Mouse (Mus musculus): ENCODE results near the gene Atp8b4. TPM values are rescaled to one million over a fixed set of nuclear protein-coding genes. Genes with fewer than 3 reads are reported as not detected.

The Atp8b4 gene
- polyA plus RNA-seq, 1 experiment from 2014 or later, result 0.12 TPM

DNA sequence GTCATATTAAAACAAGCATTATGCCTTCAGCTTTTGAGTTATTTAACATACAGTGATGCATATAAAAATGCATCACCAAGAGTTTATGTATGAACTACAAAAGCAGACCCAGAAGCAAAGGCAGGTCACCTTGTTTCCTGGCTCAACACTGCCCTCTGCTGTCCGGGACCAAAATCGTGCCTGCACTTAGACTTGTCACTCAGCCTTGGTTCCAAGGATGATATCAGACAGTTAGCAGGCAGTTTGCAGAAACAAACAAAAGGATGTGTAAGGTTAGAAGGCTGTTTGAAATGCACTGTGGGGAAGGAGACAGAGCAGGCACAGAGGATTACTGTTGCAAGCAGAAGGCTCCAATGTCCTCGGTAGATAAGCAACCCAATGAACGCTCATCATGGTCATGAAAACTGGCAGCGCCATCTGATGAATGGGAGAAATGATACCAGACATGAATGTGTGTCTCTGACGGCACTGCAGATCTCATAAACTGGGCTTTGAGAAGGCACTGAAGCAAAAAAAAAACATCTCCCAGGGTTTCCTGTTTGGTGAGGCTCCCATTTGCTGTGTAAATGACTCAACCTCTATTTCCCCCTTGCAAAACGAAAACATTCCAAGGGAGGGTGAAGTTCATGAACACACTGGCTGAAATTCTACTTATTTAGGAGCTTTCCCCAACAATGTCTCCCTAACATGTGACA lies 137.3 kb downstream of the Atp8b4 start:
- H3K27me3 ChIP-seq (replicated peaks; ENCODE audit: control insufficient read depth, insufficient read depth, low read length), result no peaks in the 10 kb centered on the region
- no peak for ATAC-seq
- H3K4me3 ChIP-seq (ENCODE audit: low read depth, low read length), result no peak overlapping the region
- peak; percentile 93 for TF ChIP-seq CTCF (IDR thresholded peaks at IDR 0.05; ENCODE audit: low read depth)
- WGBS, result 48% methylated on average over 7 of the region's 7 CpGs
- H3K9ac ChIP-seq (ENCODE audit: low read depth, low read length), result no peak overlapping the region
- no peaks in the 10 kb centered on the region for H3K4me1 ChIP-seq (replicated peaks; ENCODE audit: control insufficient read depth, insufficient read depth, low read length)
- no peak overlapping the region for H3K4me2 ChIP-seq (replicated peaks; ENCODE audit: low read depth)
- no peak overlapping the region for H3K27ac ChIP-seq (ENCODE audit: low read depth, low read length)
- H3K36me3 ChIP-seq (ENCODE audit: control insufficient read depth, insufficient read depth), result no peaks in the 10 kb centered on the region
- H3K9me3 ChIP-seq (ENCODE audit: control insufficient read depth), result no peaks in the 10 kb centered on the region

DNA sequence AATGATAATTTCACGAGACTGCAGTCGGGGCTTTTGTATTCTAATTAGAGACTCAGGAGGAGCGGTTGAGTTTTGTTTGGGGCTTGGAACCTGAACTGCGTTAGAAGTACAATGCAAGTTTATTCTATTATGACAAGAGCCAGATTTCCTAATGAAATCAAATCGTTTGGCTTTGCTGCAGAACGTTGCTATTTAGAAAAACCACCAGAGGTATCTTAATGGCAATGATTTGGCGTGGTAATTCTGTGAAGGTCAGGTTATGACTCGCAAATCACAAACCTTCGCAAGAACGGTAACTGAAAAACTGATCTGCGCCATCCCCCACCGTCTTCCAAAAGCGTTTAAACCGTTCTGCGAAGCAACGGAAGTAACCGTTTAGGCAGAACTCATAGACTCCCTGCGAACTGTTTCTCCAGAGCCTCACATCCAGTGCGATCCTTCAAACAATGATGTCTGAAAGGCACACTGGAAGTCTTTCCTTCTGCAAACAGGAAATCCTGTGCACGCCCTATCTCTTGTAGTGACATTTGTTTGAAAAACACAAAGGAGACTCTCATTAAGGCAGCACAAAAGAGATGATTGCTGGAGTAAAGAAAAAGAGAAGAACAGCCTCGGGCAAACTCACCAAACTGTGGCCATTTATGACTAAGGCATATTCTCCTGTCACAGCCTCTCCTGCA lies 139.2 kb downstream of the Atp8b4 start:
- H3K36me3 ChIP-seq (ENCODE audit: control insufficient read depth, insufficient read depth), result no peaks in the 10 kb centered on the region
- H3K4me1 ChIP-seq (replicated peaks; ENCODE audit: control insufficient read depth, insufficient read depth, low read length), result no peaks in the 10 kb centered on the region
- no peak for TF ChIP-seq CTCF (IDR thresholded peaks at IDR 0.05; ENCODE audit: low read depth)
- ATAC-seq, result no peak
- no peak overlapping the region for H3K9ac ChIP-seq (ENCODE audit: low read depth, low read length)
- peak overlapping the region; percentile 14; the same call in 1 of the 2 replicates for H3K4me2 ChIP-seq (replicated peaks; ENCODE audit: low read depth)
- H3K27me3 ChIP-seq (replicated peaks; ENCODE audit: control insufficient read depth, insufficient read depth, low read length), result no peaks in the 10 kb centered on the region
- WGBS, result 52% methylated on average over 21 of the region's 21 CpGs
- H3K9me3 ChIP-seq (ENCODE audit: control insufficient read depth), result no peaks in the 10 kb centered on the region
- H3K27ac ChIP-seq (ENCODE audit: low read depth, low read length), result no peak overlapping the region
- H3K4me3 ChIP-seq (ENCODE audit: low read depth, low read length), result no peak overlapping the region

DNA sequence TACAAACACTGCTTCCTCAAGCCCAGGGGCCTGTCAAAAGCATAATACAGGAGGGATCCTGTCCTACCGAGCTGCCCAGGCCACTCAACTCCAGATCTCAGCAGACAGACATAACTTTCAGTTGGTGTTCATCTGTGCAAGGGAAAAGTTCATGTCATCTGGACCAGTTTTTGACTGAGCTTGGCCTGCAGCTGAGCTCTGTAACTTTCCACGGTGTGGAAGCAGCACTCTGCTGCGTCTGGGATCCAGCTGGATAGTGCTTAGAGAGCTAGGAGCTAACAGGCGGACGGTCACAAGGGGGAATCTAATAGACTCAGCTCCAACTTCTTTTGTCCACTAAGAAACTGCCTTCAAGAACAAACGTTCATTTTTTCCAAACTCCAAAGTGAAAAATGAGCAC lies 139.8 kb downstream of the Atp8b4 start:
- 0 out of 2 replicates have a peak, but pooled peaks have one; percentile 9 for TF ChIP-seq CTCF (IDR thresholded peaks at IDR 0.05; ENCODE audit: low read depth)
- Histone ChIP-seq H3K27me3 (replicated peaks; ENCODE audit: control insufficient read depth, insufficient read depth, low read length) (no peaks in the 10 kb centered on the region), H3K9ac (ENCODE audit: low read depth, low read length) (no peak overlapping the region), H3K27ac (ENCODE audit: low read depth, low read length) (no peak overlapping the region), H3K4me1 (replicated peaks; ENCODE audit: control insufficient read depth, insufficient read depth, low read length) (no peaks in the 10 kb centered on the region), H3K4me3 (ENCODE audit: low read depth, low read length) (no peak overlapping the region), H3K36me3 (ENCODE audit: control insufficient read depth, insufficient read depth) (no peaks in the 10 kb centered on the region), H3K9me3 (ENCODE audit: control insufficient read depth) (no peaks in the 10 kb centered on the region), H3K4me2 (replicated peaks; ENCODE audit: low read depth) (peak overlapping the region; percentile 14; the same call in 1 of the 2 replicates)
- no peak for ATAC-seq
- WGBS, result 59% methylated on average over 6 of the region's 6 CpGs

DNA sequence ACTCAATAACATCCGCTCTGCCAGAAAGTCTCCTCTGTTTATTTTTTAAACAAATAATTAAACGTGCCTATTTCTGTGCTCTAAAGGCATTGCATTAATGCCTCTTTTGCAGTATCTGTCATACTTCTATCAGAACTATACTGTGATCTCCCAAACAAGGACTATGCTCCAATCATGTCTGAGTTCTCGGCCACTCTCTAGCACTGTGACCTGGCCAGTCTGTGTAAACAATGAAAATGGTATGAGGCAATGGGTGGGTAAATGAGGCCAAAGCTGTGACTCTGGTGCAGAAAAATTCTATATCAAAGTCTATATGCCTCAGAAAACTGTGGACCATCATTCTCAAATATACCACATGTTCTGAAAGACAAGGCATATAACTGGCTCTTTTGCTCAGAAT lies 140.5 kb downstream of the Atp8b4 start:
- Histone ChIP-seq H3K27me3 (replicated peaks; ENCODE audit: control insufficient read depth, insufficient read depth, low read length) (no peaks in the 10 kb centered on the region), H3K9ac (ENCODE audit: low read depth, low read length) (no peak overlapping the region), H3K4me3 (ENCODE audit: low read depth, low read length) (no peak overlapping the region), H3K36me3 (ENCODE audit: control insufficient read depth, insufficient read depth) (no peaks in the 10 kb centered on the region), H3K4me2 (replicated peaks; ENCODE audit: low read depth) (no peak overlapping the region), H3K4me1 (replicated peaks; ENCODE audit: control insufficient read depth, insufficient read depth, low read length) (no peaks in the 10 kb centered on the region), H3K9me3 (ENCODE audit: control insufficient read depth) (no peaks in the 10 kb centered on the region), H3K27ac (ENCODE audit: low read depth, low read length) (no peak overlapping the region)
- TF ChIP-seq CTCF (IDR thresholded peaks at IDR 0.05; ENCODE audit: low read depth), result no peak
- ATAC-seq, result no peak
- WGBS, result 64% methylated on average over 3 of the region's 3 CpGs

DNA sequence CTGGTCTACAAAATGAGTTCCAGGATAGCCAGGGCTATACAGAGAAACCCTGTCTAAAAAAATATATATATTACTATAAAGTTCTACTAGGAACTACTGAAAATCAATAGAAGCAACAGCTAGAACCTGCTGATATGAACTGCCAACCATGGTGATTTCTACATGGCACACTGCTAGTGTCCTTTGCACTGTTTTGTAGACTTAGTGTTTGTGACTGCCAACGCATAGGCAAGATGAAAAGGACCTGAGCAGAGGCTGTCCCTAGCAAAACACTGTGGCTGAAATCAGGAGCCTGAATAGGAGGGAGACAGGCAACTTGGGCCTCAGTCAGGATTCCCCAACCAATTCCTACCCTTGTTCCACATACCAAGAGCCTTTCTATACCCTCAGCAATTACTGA lies 141.2 kb downstream of the Atp8b4 start:
- H3K9ac ChIP-seq (ENCODE audit: low read depth, low read length), result no peak overlapping the region
- ATAC-seq, result no peak
- H3K4me3 ChIP-seq (ENCODE audit: low read depth, low read length), result no peak overlapping the region
- no peak overlapping the region for H3K27ac ChIP-seq (ENCODE audit: low read depth, low read length)
- no peak for TF ChIP-seq CTCF (IDR thresholded peaks at IDR 0.05; ENCODE audit: low read depth)
- H3K36me3 ChIP-seq (ENCODE audit: control insufficient read depth, insufficient read depth), result no peaks in the 10 kb centered on the region
- WGBS, result 92% methylated on average over 1 of the region's 1 CpGs
- no peaks in the 10 kb centered on the region for H3K4me1 ChIP-seq (replicated peaks; ENCODE audit: control insufficient read depth, insufficient read depth, low read length)
- no peak overlapping the region for H3K4me2 ChIP-seq (replicated peaks; ENCODE audit: low read depth)
- no peaks in the 10 kb centered on the region for H3K9me3 ChIP-seq (ENCODE audit: control insufficient read depth)
- no peaks in the 10 kb centered on the region for H3K27me3 ChIP-seq (replicated peaks; ENCODE audit: control insufficient read depth, insufficient read depth, low read length)

DNA sequence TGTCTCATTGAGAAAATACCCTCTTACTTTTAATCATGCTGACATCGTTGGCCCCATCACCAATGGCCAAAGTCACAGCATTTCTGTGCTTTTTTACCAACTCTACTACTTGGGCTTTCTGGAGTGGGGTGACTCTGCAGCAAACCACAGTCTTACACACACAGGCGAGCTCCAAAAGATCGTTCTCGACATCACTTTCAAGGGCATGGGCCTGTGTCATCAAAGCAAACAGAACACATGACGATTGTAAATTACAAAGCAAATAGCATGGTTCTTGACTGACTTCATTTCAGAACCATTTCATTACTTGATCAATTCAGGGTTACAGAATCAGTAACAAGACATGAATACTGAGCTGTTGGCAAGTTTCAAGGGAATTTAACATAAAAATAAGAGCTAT lies 141.7 kb downstream of the Atp8b4 start:
- no peak for ATAC-seq
- 76% methylated on average over 5 of the region's 5 CpGs for WGBS
- H3K4me2 ChIP-seq (replicated peaks; ENCODE audit: low read depth), result no peak overlapping the region
- H3K4me1 ChIP-seq (replicated peaks; ENCODE audit: control insufficient read depth, insufficient read depth, low read length), result no peaks in the 10 kb centered on the region
- no peak overlapping the region for H3K27ac ChIP-seq (ENCODE audit: low read depth, low read length)
- no peak overlapping the region for H3K9ac ChIP-seq (ENCODE audit: low read depth, low read length)
- no peaks in the 10 kb centered on the region for H3K27me3 ChIP-seq (replicated peaks; ENCODE audit: control insufficient read depth, insufficient read depth, low read length)
- TF ChIP-seq CTCF (IDR thresholded peaks at IDR 0.05; ENCODE audit: low read depth), result no peak
- no peak overlapping the region for H3K4me3 ChIP-seq (ENCODE audit: low read depth, low read length)
- H3K9me3 ChIP-seq (ENCODE audit: control insufficient read depth), result no peaks in the 10 kb centered on the region
- no peaks in the 10 kb centered on the region for H3K36me3 ChIP-seq (ENCODE audit: control insufficient read depth, insufficient read depth)

Data from intestine, postnatal 0 days (tissue).